Mouse (Mus musculus): ENCODE measurements around the gene Oprl1. TPM values are rescaled to one million over a fixed set of nuclear protein-coding genes. Genes with fewer than 3 reads are reported as not detected.

Oprl1 gene
- polyA plus RNA-seq (2017; shearing (Covaris generic)), result 0.34 TPM

DNA sequence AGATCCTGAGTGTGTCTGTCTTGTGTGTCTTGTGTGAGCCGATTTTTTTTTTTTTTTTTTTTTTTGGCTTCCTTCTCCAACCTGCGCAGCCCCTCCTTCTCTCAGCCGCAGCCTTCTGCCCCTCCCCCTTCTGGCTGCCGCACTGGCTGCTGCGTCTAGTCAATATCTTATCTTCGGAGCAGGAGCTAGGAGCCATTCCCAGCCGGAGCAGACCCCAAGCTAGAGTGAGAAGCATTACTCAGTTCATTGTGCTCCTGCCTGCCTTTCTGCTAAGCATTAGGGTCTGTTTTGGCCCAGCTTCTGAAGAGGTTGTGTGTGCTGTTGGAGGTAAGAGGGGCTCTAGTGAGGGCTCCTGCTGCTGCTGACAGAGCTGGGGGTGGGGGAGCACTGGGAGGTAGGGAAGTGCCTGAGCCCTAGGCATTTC is at the start of gene Oprl1:
Gene Oprl1, plus strand, starts transcription at position 114 of the 424 bp plus-strand sequence.

DNA sequence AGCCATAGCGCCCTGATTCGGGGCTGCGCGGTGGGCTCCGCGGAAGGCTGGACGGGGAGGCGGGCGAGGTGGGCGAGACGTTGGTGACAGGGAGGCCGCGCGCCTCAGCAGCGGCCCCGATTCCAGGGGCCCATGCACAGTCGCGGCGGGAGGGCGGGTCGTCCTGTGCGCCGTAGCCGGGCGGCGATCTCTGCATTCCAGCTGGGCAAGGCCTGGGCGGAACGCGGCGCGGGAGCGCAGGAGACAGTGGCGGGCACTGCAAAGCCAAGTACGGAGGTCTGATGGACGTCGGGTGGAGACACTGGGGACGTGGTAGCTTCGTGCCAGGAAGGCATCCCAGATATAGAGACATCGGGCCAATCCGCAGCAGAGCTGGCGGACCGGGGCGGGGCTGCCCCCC is 43.5 kb upstream of the Oprl1 start, which contains the start of gene Sox18:
Gene Sox18, minus strand, starts transcription at position 315 of the 400 bp plus-strand sequence.

DNA sequence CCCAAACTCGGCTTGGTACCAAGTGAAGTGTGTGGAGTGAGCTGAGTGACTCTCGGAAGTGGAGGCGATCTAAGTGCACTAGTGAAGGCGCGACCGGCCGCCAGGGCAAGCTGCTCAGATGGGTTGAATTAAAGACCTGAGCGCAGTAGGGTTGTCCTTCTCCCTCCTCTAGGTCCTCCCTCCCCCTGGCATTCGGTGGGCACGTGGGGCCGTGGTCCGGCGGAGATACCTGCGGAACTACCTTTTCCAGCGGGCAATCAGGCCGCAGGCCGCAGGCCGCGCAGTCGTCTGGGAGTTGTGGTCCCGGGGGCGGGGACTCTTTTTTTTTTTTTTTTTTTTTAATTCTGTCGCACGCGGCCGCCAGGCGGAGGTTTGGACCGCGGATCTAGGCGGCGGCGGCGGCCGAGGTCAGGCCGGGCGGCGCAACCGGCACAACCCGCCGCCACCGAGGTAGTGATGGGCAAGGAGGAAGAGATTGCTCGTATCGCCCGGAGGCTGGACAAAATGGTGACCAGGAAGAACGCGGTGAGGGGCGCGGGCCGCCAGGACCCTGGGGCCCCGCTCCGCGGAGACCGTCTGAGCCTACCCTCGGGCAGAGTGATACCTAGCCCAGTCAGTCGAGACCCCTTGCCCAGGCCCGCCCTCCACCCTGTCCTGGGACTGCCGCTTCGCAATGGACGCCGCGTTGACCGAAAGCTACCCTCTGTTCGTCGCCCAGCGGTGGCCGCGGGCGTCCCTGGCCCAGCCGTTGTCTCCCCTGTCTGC is 34.7 kb upstream of the Oprl1 start, which contains the start of gene Tcea2:
Gene Tcea2, plus strand, starts transcription at position 360 of the 765 bp plus-strand sequence.

DNA sequence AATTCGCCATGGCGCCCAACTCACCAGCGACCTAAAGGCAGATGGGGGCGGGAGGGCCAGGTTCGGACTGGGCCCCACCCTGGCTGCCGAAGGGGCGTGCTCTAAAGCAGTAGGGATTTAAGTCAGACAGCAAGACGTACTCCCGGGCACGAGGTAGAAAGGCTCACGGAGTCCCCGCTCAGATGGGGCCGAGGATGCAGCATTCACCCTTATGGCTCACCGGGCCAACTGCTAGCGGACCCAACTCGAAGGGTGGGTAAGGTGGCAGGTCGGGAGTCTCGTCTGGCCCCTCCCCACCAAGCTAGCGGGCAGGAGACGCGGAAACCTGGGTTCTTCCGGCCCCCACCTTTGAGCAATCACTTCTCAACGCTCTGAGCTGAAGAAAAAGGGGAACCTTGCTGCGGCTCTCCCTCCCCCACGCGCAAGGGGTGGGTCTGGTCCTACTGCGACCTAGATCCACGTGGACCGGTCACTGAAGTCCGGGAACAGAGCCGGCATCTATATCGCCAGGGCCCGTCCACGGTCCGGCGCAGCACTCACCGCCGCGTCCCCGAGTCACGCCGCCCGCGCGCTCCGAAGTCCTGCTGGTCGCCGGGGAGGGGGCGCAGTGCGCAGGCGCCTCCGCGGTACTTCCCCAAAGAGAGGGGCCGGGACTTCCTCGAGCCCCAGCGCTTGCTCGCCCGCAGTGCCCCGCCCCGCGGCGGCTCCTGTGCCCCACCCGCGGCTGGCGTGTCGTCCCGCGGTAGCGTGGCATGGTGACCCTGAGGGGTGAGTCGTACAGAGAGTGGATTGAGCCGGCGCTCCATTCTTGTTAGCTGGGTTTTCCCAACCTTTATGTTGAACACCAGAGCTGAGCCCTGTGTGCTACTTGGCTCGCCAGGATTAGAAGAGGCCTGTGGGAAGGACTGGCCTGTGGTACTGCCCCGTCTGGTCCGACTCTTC is 21.2 kb upstream of the Oprl1 start, which contains the start of gene Rgs19:
Gene Rgs19, minus strand, starts transcription at position 639 of the 942 bp plus-strand sequence.

DNA sequence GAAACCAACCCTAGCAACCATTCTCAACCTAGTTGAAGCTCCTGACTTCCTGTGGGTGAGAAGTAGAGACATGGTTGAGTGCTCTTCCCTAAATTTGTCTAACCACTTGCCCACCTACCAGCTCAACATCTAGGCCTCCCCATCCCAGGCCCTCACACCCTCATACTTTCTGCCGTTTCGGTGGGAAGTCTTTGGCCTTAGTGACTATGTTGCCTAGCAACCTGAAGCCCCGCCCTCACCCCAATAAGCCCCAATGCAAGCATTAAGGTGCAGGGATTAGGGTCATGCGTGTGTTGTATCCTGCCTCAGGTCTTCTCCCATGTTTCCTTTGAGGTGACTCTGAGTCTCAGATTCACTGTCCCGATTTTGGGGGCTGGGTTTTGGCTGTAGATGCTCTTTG is 16.6 kb upstream of the Oprl1 start, which contains the start of gene Lkaaear1:
Gene Lkaaear1, minus strand, starts transcription at position 202 of the 400 bp plus-strand sequence.

DNA sequence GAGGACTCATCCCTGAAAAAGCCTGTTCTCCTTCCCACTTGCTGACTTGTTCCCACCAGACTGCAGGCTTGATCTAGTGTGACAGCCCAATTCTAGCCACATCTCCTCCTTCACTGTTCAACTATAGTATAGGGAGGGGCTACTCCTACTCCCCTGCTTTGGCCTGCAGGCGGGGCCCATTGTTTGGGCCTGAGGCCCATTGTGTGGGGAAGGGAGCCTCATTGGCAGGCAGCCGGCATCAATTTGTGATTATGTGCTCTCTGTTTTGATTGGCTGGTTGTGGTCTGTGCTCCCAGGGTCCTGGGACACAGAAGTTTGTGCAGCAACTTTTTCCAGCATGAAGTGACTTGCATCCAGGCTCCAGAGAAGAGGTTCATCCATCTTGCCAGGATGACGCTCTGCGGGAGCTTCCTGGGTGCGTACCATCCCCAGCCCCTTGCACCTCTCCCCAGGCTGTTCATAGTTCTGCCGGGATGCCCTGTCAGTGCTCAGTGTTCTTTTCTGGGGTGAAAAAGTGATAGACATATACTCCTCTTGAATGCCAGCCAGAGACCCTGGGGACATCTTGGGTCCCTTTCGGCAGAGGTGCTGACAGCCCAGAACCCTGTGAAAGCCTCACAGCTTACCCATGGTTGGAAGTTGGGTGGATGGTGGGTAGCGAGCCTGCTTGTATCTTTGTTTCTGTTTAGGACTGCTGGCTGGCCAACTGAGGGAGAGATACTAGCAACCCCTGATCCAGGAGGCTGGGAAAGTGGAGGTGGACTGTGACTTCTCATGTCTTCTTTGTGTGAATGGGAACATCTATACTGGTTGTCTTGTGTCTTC is 48.4 kb downstream of the Oprl1 start, which contains the start of gene Myt1:
Gene Myt1, plus strand, starts transcription at position 327 of the 825 bp plus-strand sequence.

Other genes starting within 250 kb of the Oprl1 start
- not detected for gene Abhd16b, start 221.8 kb upstream of the Oprl1 start, polyA plus RNA-seq (2017; shearing (Covaris generic))
- 82.2 TPM for gene Tpd52l2, start 217.9 kb upstream of the Oprl1 start, polyA plus RNA-seq (2017; shearing (Covaris generic))
- gene Dnajc5, start 194.5 kb upstream of the Oprl1 start, polyA plus RNA-seq (2017; shearing (Covaris generic)), result 114 TPM
- gene Uckl1, start 130.1 kb upstream of the Oprl1 start, polyA plus RNA-seq (2017; shearing (Covaris generic)), result 226 TPM
- 88.6 TPM for gene Prpf6, start 123.1 kb upstream of the Oprl1 start, polyA plus RNA-seq (2017; shearing (Covaris generic))
- 40.6 TPM for gene Zfp512b, start 122.2 kb upstream of the Oprl1 start, polyA plus RNA-seq (2017; shearing (Covaris generic))
- 37.9 TPM for gene Samd10, start 115.8 kb upstream of the Oprl1 start, polyA plus RNA-seq (2017; shearing (Covaris generic))
- not detected for gene Gm29797, start 58.0 kb upstream of the Oprl1 start, polyA plus RNA-seq (2017; shearing (Covaris generic))
- gene Sox18, start 43.4 kb upstream of the Oprl1 start, polyA plus RNA-seq (2017; shearing (Covaris generic)), result not detected
- gene Tcea2, start 34.7 kb upstream of the Oprl1 start, polyA plus RNA-seq (2017; shearing (Covaris generic)), result 19.6 TPM
- gene Rgs19, start 21.0 kb upstream of the Oprl1 start, polyA plus RNA-seq (2017; shearing (Covaris generic)), result 222 TPM
- not detected for gene Lkaaear1, start 16.6 kb upstream of the Oprl1 start, polyA plus RNA-seq (2017; shearing (Covaris generic))
- not detected for gene Myt1, start 48.3 kb downstream of the Oprl1 start, polyA plus RNA-seq (2017; shearing (Covaris generic))
- gene Pcmtd2, start 122.8 kb downstream of the Oprl1 start, polyA plus RNA-seq (2017; shearing (Covaris generic)), result 71.4 TPM
- gene Polr3k, start 149.3 kb downstream of the Oprl1 start, polyA plus RNA-seq (2017; shearing (Covaris generic)), result 30.3 TPM

Data from CD4-positive, CD25-positive, alpha-beta regulatory T cell (primary cell).